Mouse (Mus musculus) megakaryocyte, embryonic 14.5 days (primary cell): ENCODE measurements around the gene Tec.

Source experiments
- FLI1 ChIP-seq: IDR thresholded peaks from 2 replicates; pipeline ENCODE4 v1.6.1; 2012; ENCODE audit warnings: low read length, inconsistent platforms, mixed read lengths
- GATA1 ChIP-seq: IDR thresholded peaks from 3 replicates; pipeline ENCODE4 v1.6.1; 2012; ENCODE audit warnings: mixed read lengths, low read length, inconsistent platforms, borderline replicate concordance

GRCm38 (mm10) chr5:72815361-72815760, 52.9 kb downstream of the Tec start:
- TF ChIP-seq GATA1 (no peak), FLI1 (no peak)
